Mouse (Mus musculus) liver, embryonic 15.5 days (tissue): ENCODE measurements around the gene Ankrd27. TPM values are rescaled to one million over a fixed set of nuclear protein-coding genes. Genes with fewer than 3 reads are reported as not detected.
A peak's percentile ranks its signal among the peaks of the same experiment; 100 is the strongest.
"Not testable (repeated sequence)": the region's sequence is repeated elsewhere in the genome, so short reads cannot be mapped to it uniquely, and the experiment has no call there.

Source experiments
- ATAC-seq: fragments of 200-750 bp; cut with Nextera tagmentation; 2 replicates; pipeline ENCODE4 v1.8.0; 2017; ENCODE audit warnings: moderate number of reproducible peaks, mild to moderate bottlenecking, moderate library complexity; ENCODE audit not compliant: insufficient read depth
- H3K27ac ChIP-seq: fragments of 300-500 bp; sonication (generic); replicated peaks from 2 replicates; pipeline ENCODE4 v1.5.1; 2015; ENCODE audit warnings: mild to moderate bottlenecking, inconsistent platforms
- H3K27me3 ChIP-seq: fragments of 300-500 bp; sonication (generic); 2 replicates; pipeline ENCODE4 v1.6.1; 2015; ENCODE audit warnings: mild to moderate bottlenecking, inconsistent platforms
- H3K36me3 ChIP-seq: fragments of 300-500 bp; sonication (generic); replicated peaks from 2 replicates; pipeline ENCODE4 v1.6.1; 2015; ENCODE audit warnings: moderate library complexity, mild to moderate bottlenecking, inconsistent platforms
- H3K4me1 ChIP-seq: fragments of 300-500 bp; sonication (generic); replicated peaks from 2 replicates; pipeline ENCODE4 v1.6.1; 2015; ENCODE audit warnings: inconsistent platforms
- H3K4me2 ChIP-seq: fragments of 300-500 bp; sonication (generic); 2 replicates; pipeline ENCODE4 v1.6.1; 2015; ENCODE audit warnings: moderate library complexity, mild to moderate bottlenecking, inconsistent platforms
- H3K4me3 ChIP-seq: fragments of 300-500 bp; sonication (generic); replicated peaks from 2 replicates; pipeline ENCODE4 v1.5.1; 2015; ENCODE audit warnings: mild to moderate bottlenecking, inconsistent platforms
- H3K9ac ChIP-seq: fragments of 300-500 bp; sonication (generic); 2 replicates; pipeline ENCODE4 v1.6.1; 2015; ENCODE audit warnings: moderate library complexity, mild to moderate bottlenecking, inconsistent platforms
- H3K9me3 ChIP-seq: fragments of 300-500 bp; sonication (generic); replicated peaks from 2 replicates; pipeline ENCODE4 v1.6.1; 2016; ENCODE audit warnings: inconsistent platforms
- WGBS: fragments of 180-500 bp; shearing (Covaris S2); methylation state at CpG from one replicate; pipeline ENCODE4 v1.1.7; 2015; ENCODE audit warnings: mixed read lengths; ENCODE audit not compliant: insufficient replicate concordance; 5-methylcytosine and 5-hydroxymethylcytosine counted together
- polyA plus RNA-seq: library from polyadenylated mRNA; unstranded; fragments of >200 nt; fragmentation: Nextera tagmentation; extraction: Ambion mirVana; gene quantifications from 2 replicates; pipeline ENCODE4 v1.2.1, GENCODE M21; 2015

The Ankrd27 gene
- polyA plus RNA-seq, 1 experiment from 2014 or later, result 20.7 TPM

- Histone ChIP-seq H3K4me3 (no peak overlapping the region), H3K4me2 (peak overlapping the region; percentile 59), H3K27ac (peak overlapping the region; percentile 99), H3K9ac (peak overlapping the region; percentile 31), H3K27me3 (no peaks in the 10 kb centered on the region), H3K9me3 (no peaks in the 10 kb centered on the region), H3K4me1 (peaks cover 86% of the 10 kb centered on the region), H3K36me3 (no peaks in the 10 kb centered on the region)
- WGBS, result 33% methylated on average over 3 of the region's 3 CpGs
- ATAC-seq, result peak; percentile 33
These were observed 26.2 kb upstream of the Ankrd27 start for GRCm38 (mm10) chr7:35559838-35560237.

GRCm38 (mm10) chr7:35563071-35563470, 23.0 kb upstream of the Ankrd27 start:
- H3K9me3 ChIP-seq, result no peaks in the 10 kb centered on the region
- peaks cover 63% of the 10 kb centered on the region for H3K4me1 ChIP-seq
- no peak overlapping the region for H3K9ac ChIP-seq
- no peak for ATAC-seq
- WGBS, result 59% methylated on average over 11 of the region's 11 CpGs
- H3K4me2 ChIP-seq, result no peak overlapping the region
- no peak overlapping the region; the same call in 1 of the 2 replicates for H3K27ac ChIP-seq
- no peak overlapping the region for H3K4me3 ChIP-seq
- H3K36me3 ChIP-seq, result no peaks in the 10 kb centered on the region
- no peaks in the 10 kb centered on the region for H3K27me3 ChIP-seq

- peaks cover 51% of the 10 kb centered on the region for H3K4me1 ChIP-seq
- H3K27me3 ChIP-seq, result no peaks in the 10 kb centered on the region
- no peak overlapping the region for H3K4me3 ChIP-seq
- H3K27ac ChIP-seq, result no peak overlapping the region
- no peak overlapping the region for H3K9ac ChIP-seq
- H3K4me2 ChIP-seq, result no peak overlapping the region
- 82% methylated on average over 2 of the region's 2 CpGs for WGBS
- no peaks in the 10 kb centered on the region for H3K36me3 ChIP-seq
- no peaks in the 10 kb centered on the region for H3K9me3 ChIP-seq
- no peak for ATAC-seq
These were observed 21.8 kb upstream of the Ankrd27 start for GRCm38 (mm10) chr7:35564067-35564865.

GRCm38 (mm10) chr7:35564872-35565271, 21.2 kb upstream of the Ankrd27 start:
- not testable (repeated sequence) for H3K27ac ChIP-seq, ATAC-seq, H3K4me3 ChIP-seq, H3K36me3 ChIP-seq, H3K4me2 ChIP-seq, H3K9me3 ChIP-seq, H3K9ac ChIP-seq, H3K27me3 ChIP-seq
- H3K4me1 ChIP-seq, result peaks cover 47% of the 10 kb centered on the region
- WGBS, result 74% methylated on average over 10 of the region's 10 CpGs

GRCm38 (mm10) chr7:35565965-35566364, 20.1 kb upstream of the Ankrd27 start:
- not testable (repeated sequence) for H3K9me3 ChIP-seq, H3K4me3 ChIP-seq, H3K9ac ChIP-seq, H3K36me3 ChIP-seq, H3K27me3 ChIP-seq, ATAC-seq, H3K27ac ChIP-seq, H3K4me2 ChIP-seq
- peaks cover 37% of the 10 kb centered on the region for H3K4me1 ChIP-seq
- 68% methylated on average over 13 of the region's 13 CpGs for WGBS

- not testable (repeated sequence) for H3K27ac ChIP-seq, H3K9ac ChIP-seq, ATAC-seq, H3K4me3 ChIP-seq, H3K4me2 ChIP-seq, H3K9me3 ChIP-seq, H3K36me3 ChIP-seq, H3K4me1 ChIP-seq
- peaks cover 15% of the 10 kb centered on the region; the same call in 1 of the 2 replicates for H3K27me3 ChIP-seq
- WGBS, result 65% methylated on average over 4 of the region's 4 CpGs
These were observed 16.3 kb upstream of the Ankrd27 start for GRCm38 (mm10) chr7:35569724-35570123.

GRCm38 (mm10) chr7:35570883-35571282, 15.2 kb upstream of the Ankrd27 start:
- H3K9me3 ChIP-seq, H3K27ac ChIP-seq, H3K4me3 ChIP-seq, H3K4me2 ChIP-seq, H3K4me1 ChIP-seq, H3K36me3 ChIP-seq, ATAC-seq, H3K9ac ChIP-seq: not testable (repeated sequence)
- 11% methylated on average over 6 of the region's 6 CpGs for WGBS
- H3K27me3 ChIP-seq, result peaks cover 25% of the 10 kb centered on the region

GRCm38 (mm10) chr7:35579849-35580248, 6.2 kb upstream of the Ankrd27 start:
- Histone ChIP-seq H3K27me3 (peaks cover 75% of the 10 kb centered on the region), H3K4me3 (no peak overlapping the region), H3K9ac (no peak overlapping the region), H3K36me3 (no peaks in the 10 kb centered on the region), H3K9me3 (no peaks in the 10 kb centered on the region), H3K4me2 (no peak overlapping the region), H3K27ac (no peak overlapping the region), H3K4me1 (peaks cover 15% of the 10 kb centered on the region)
- WGBS, result 36% methylated on average over 4 of the region's 4 CpGs
- ATAC-seq, result peak; percentile 37; the same call in 1 of the 2 replicates

- Histone ChIP-seq H3K27ac (no peak overlapping the region), H3K4me1 (peaks cover 40% of the 10 kb centered on the region), H3K9ac (no peak overlapping the region), H3K36me3 (no peaks in the 10 kb centered on the region), H3K4me2 (no peak overlapping the region), H3K9me3 (no peaks in the 10 kb centered on the region), H3K27me3 (peaks cover 59% of the 10 kb centered on the region), H3K4me3 (no peak overlapping the region)
- ATAC-seq, result no peak
- WGBS, result 62% methylated on average over 5 of the region's 5 CpGs
These were observed 3.3 kb upstream of the Ankrd27 start for GRCm38 (mm10) chr7:35582719-35583118.

- Histone ChIP-seq H3K9me3 (no peaks in the 10 kb centered on the region), H3K4me1 (peaks cover 48% of the 10 kb centered on the region), H3K36me3 (no peaks in the 10 kb centered on the region), H3K9ac (no peak overlapping the region), H3K4me3 (peak overlapping the region; percentile 94), H3K27ac (no peak overlapping the region), H3K27me3 (peaks cover 57% of the 10 kb centered on the region), H3K4me2 (peak overlapping the region; percentile 97; the same call in 1 of the 2 replicates)
- ATAC-seq, result no peak
- WGBS, result 34% methylated on average over 11 of the region's 11 CpGs
These were observed 2.5 kb upstream of the Ankrd27 start for GRCm38 (mm10) chr7:35583476-35584025.

- Histone ChIP-seq H3K4me3 (peak overlapping the region; percentile 94), H3K9ac (peak overlapping the region; percentile 85; the same call in 1 of the 2 replicates), H3K27me3 (peaks cover 55% of the 10 kb centered on the region), H3K4me2 (peak overlapping the region; percentile 97), H3K36me3 (no peaks in the 10 kb centered on the region), H3K4me1 (peaks cover 55% of the 10 kb centered on the region), H3K27ac (no peak overlapping the region), H3K9me3 (no peaks in the 10 kb centered on the region)
- no peak for ATAC-seq
- WGBS, result 5% methylated on average over 36 of the region's 36 CpGs
These were observed 1.8 kb upstream of the Ankrd27 start for GRCm38 (mm10) chr7:35584068-35584785.
